Mouse (Mus musculus) lung, adult 2 months (tissue): ENCODE measurements around the gene Rinl.

ENCODE experiments used
- CTCF ChIP-seq: fragments of 200-500 bp; IDR thresholded peaks from 2 replicates; pipeline ENCODE4 v1.5.1; 2011; ENCODE audit warnings: mild to moderate bottlenecking, low read length, control low read depth; ENCODE audit not compliant: insufficient read depth
- POLR2A ChIP-seq: fragments of 200-500 bp; IDR thresholded peaks from 2 replicates; pipeline ENCODE4 v1.6.1; 2011; ENCODE audit warnings: low read depth, mild to moderate bottlenecking, control low read depth, low read length, borderline replicate concordance; ENCODE audit errors: extremely low read depth

DNA sequence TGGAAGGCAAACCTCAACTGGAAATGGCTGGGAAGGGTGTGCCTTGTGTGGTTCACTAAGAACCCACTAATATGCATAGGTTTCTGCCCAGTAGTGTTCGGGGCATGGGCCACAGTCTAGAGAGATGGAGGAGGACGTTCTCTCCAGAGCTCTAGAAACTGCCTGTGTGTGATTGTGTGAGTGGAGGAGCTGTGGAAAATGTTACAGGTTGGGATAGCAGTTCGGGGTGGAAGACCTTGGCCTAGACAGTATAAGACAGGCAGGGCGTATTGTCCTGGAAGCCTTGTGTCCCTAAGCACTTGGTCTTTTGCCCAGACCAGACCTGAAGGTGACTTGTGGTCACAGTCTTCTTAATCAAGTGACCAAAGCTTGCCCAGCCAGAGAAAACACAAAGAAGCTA lies 23.7 kb downstream of the Rinl start:
- TF ChIP-seq CTCF = no peak
- no peak for TF ChIP-seq POLR2A
